Mouse (Mus musculus) stomach, embryonic 14.5 days (tissue): Measurements from ENCODE around the gene Foxp4. TPM values are rescaled to one million over a fixed set of nuclear protein-coding genes. Genes with fewer than 3 reads are reported as not detected.

Experiments used
- ATAC-seq: fragments of 200-750 bp; cut with Nextera tagmentation; 2 replicates; pipeline ENCODE4 v1.8.0; 2017; ENCODE audit warnings: low read depth, moderate TSS enrichment; ENCODE audit not compliant: insufficient number of reproducible peaks, insufficient read depth, low FRiP score
- H3K27ac ChIP-seq: fragments of 300-500 bp; sonication (generic); 2 replicates; pipeline ENCODE4 v1.5.1; 2014; ENCODE audit warnings: mild to moderate bottlenecking, low read length, moderate library complexity, mixed read lengths
- H3K27me3 ChIP-seq: fragments of 300-500 bp; sonication (generic); 2 replicates; pipeline ENCODE4 v1.6.1; 2014; ENCODE audit warnings: low read length, control low read depth, mixed read lengths; ENCODE audit not compliant: control insufficient read depth, insufficient read depth
- H3K36me3 ChIP-seq: fragments of 300-500 bp; sonication (generic); 2 replicates; pipeline ENCODE4 v1.6.1; 2014; ENCODE audit warnings: mild to moderate bottlenecking, control low read depth, low read length, moderate library complexity, mixed read lengths; ENCODE audit not compliant: control insufficient read depth, insufficient read depth
- H3K4me1 ChIP-seq: fragments of 300-500 bp; sonication (generic); 2 replicates; pipeline ENCODE4 v1.6.1; 2014; ENCODE audit warnings: low read length, control low read depth, mixed read lengths; ENCODE audit not compliant: control insufficient read depth, insufficient read depth
- H3K4me2 ChIP-seq: fragments of 300-500 bp; sonication (generic); replicated peaks from 2 replicates; pipeline ENCODE4 v1.6.1; 2014; ENCODE audit warnings: low read depth, low read length, control low read depth
- H3K4me3 ChIP-seq: fragments of 300-500 bp; sonication (generic); 2 replicates; pipeline ENCODE4 v1.5.1; 2014; ENCODE audit warnings: low read depth, low read length, control low read depth
- H3K9ac ChIP-seq: fragments of 300-500 bp; sonication (generic); replicated peaks from 2 replicates; pipeline ENCODE4 v1.6.1; 2014; ENCODE audit warnings: low read depth, mild to moderate bottlenecking, control low read depth, low read length, moderate library complexity, mixed read lengths
- H3K9me3 ChIP-seq: fragments of 300-500 bp; sonication (generic); 2 replicates; pipeline ENCODE4 v1.6.1; 2016; ENCODE audit warnings: low read depth, low read length, control low read depth; ENCODE audit not compliant: control insufficient read depth
- WGBS: fragments of 180-500 bp; shearing (Covaris S2); extraction: QIAGEN DNeasy Blood & Tissue Kit; methylation state at CpG from one replicate; pipeline ENCODE4 v1.1.7; 2014; 5-methylcytosine and 5-hydroxymethylcytosine counted together
- polyA plus RNA-seq: library from polyadenylated mRNA; unstranded; fragments of >200 nt; fragmentation: Nextera tagmentation; extraction: Ambion mirVana; gene quantifications from 2 replicates; pipeline ENCODE4 v1.2.1, GENCODE M21; 2014

Foxp4 gene
- polyA plus RNA-seq, 1 experiment from 2014 or later: 43.3 TPM

GRCm38 (mm10) chr17:47909091-47910001 lies 15.1 kb downstream of the Foxp4 start:
- no peaks in the 10 kb centered on the region for H3K27me3 ChIP-seq
- ATAC-seq: peak; percentile 46; the same call in 1 of the 2 replicates
- H3K4me2 ChIP-seq: peak overlapping the region; percentile 39
- peak overlapping the region; percentile 9; the same call in 1 of the 2 replicates for H3K4me3 ChIP-seq
- 23% methylated on average over 51 of the region's 51 CpGs for whole genome bisulfite sequencing
- peak overlapping the region; percentile 10; the same call in 1 of the 2 replicates for H3K9ac ChIP-seq
- peaks cover 10% of the 10 kb centered on the region; the same call in 1 of the 2 replicates for H3K36me3 ChIP-seq
- H3K9me3 ChIP-seq: no peaks in the 10 kb centered on the region
- H3K4me1 ChIP-seq: peaks cover 62% of the 10 kb centered on the region
- peak overlapping the region; percentile 16; the same call in 1 of the 2 replicates for H3K27ac ChIP-seq

GRCm38 (mm10) chr17:47908079-47908478 lies 16.4 kb downstream of the Foxp4 start:
- 87% methylated on average over 2 of the region's 2 CpGs for WGBS
- Histone ChIP-seq H3K4me2 (no peak overlapping the region), H3K27me3 (no peaks in the 10 kb centered on the region), H3K9ac (no peak overlapping the region), H3K9me3 (no peaks in the 10 kb centered on the region), H3K4me3 (no peak overlapping the region), H3K36me3 (peaks cover 20% of the 10 kb centered on the region), H3K4me1 (peaks cover 66% of the 10 kb centered on the region), H3K27ac (no peak overlapping the region)
- 0 out of 2 replicates have a peak, but pooled peaks have one; percentile 24 for ATAC-seq

GRCm38 (mm10) chr17:47907366-47907920 lies 17.0 kb downstream of the Foxp4 start:
- Histone ChIP-seq H3K4me1 (peaks cover 66% of the 10 kb centered on the region), H3K27me3 (no peaks in the 10 kb centered on the region), H3K36me3 (peaks cover 22% of the 10 kb centered on the region; the same call in 1 of the 2 replicates), H3K27ac (no peak overlapping the region), H3K4me2 (no peak overlapping the region), H3K4me3 (no peak overlapping the region), H3K9ac (no peak overlapping the region), H3K9me3 (no peaks in the 10 kb centered on the region)
- 34% methylated on average over 9 of the region's 9 CpGs for WGBS
- ATAC-seq: no peak

GRCm38 (mm10) chr17:47903846-47904680 lies 20.4 kb downstream of the Foxp4 start:
- 0 out of 2 replicates have a peak overlapping the region, but pooled peaks have one; percentile 6 for H3K27ac ChIP-seq
- H3K4me2 ChIP-seq: no peak overlapping the region; the same call in 1 of the 2 replicates
- H3K36me3 ChIP-seq: peaks cover 36% of the 10 kb centered on the region
- peaks cover 50% of the 10 kb centered on the region for H3K4me1 ChIP-seq
- no peaks in the 10 kb centered on the region for H3K9me3 ChIP-seq
- WGBS: 39% methylated on average over 35 of the region's 35 CpGs
- H3K4me3 ChIP-seq: no peak overlapping the region
- no peak for ATAC-seq
- no peak overlapping the region for H3K9ac ChIP-seq
- H3K27me3 ChIP-seq: no peaks in the 10 kb centered on the region

GRCm38 (mm10) chr17:47901782-47902181 lies 22.7 kb downstream of the Foxp4 start:
- Histone ChIP-seq H3K4me2 (no peak overlapping the region), H3K9me3 (no peaks in the 10 kb centered on the region), H3K36me3 (peaks cover 38% of the 10 kb centered on the region), H3K27ac (no peak overlapping the region), H3K4me1 (peaks cover 46% of the 10 kb centered on the region), H3K9ac (no peak overlapping the region), H3K27me3 (no peaks in the 10 kb centered on the region), H3K4me3 (no peak overlapping the region)
- WGBS: 65% methylated on average over 3 of the region's 3 CpGs
- ATAC-seq: no peak

GRCm38 (mm10) chr17:47900716-47901115 lies 23.7 kb downstream of the Foxp4 start:
- H3K4me3 ChIP-seq: no peak overlapping the region
- peaks cover 43% of the 10 kb centered on the region for H3K36me3 ChIP-seq
- no peaks in the 10 kb centered on the region for H3K27me3 ChIP-seq
- 50% methylated on average over 6 of the region's 6 CpGs for WGBS
- H3K4me2 ChIP-seq: no peak overlapping the region
- H3K9ac ChIP-seq: no peak overlapping the region
- H3K9me3 ChIP-seq: no peaks in the 10 kb centered on the region
- ATAC-seq: no peak
- H3K27ac ChIP-seq: no peak overlapping the region
- peaks cover 38% of the 10 kb centered on the region for H3K4me1 ChIP-seq

GRCm38 (mm10) chr17:47899156-47899555 lies 25.3 kb downstream of the Foxp4 start:
- no peaks in the 10 kb centered on the region for H3K27me3 ChIP-seq
- ATAC-seq: no peak
- 18% methylated on average over 4 of the region's 4 CpGs for WGBS
- H3K9ac ChIP-seq: no peak overlapping the region
- peaks cover 47% of the 10 kb centered on the region for H3K36me3 ChIP-seq
- no peak overlapping the region for H3K4me2 ChIP-seq
- no peaks in the 10 kb centered on the region for H3K9me3 ChIP-seq
- H3K4me3 ChIP-seq: no peak overlapping the region
- H3K27ac ChIP-seq: peak overlapping the region; percentile 61; the same call in 1 of the 2 replicates
- peaks cover 29% of the 10 kb centered on the region for H3K4me1 ChIP-seq
